Mouse (Mus musculus) thymus, postnatal 4 days (tissue): ENCODE results near the gene Rps8.

Experiments used
- DNase-seq: peaks from one replicate; pipeline ENCODE4 v3.0.0; 2021

Gene Rps8

GRCm38 (mm10) chr4:117148047-117148713 is 7.9 kb downstream of the Rps8 start:
- no peak for DNase-seq

- peak; percentile 97 for DNase-seq
Measured at GRCm38 (mm10) chr4:117146176-117146575, 9.9 kb downstream of the Rps8 start.

- no peak for DNase-seq
Measured at GRCm38 (mm10) chr4:117145248-117145647, 10.8 kb downstream of the Rps8 start.

GRCm38 (mm10) chr4:117143023-117143422 is 13.0 kb downstream of the Rps8 start:
- DNase-seq: no peak

GRCm38 (mm10) chr4:117140613-117141012 is 15.4 kb downstream of the Rps8 start:
- DNase-seq: no peak

GRCm38 (mm10) chr4:117139217-117139612 is 16.8 kb downstream of the Rps8 start:
- peak; percentile 59 for DNase-seq

- no peak for DNase-seq
Measured at GRCm38 (mm10) chr4:117138295-117139216, 17.5 kb downstream of the Rps8 start.

GRCm38 (mm10) chr4:117136034-117136433 is 20.0 kb downstream of the Rps8 start:
- no peak for DNase-seq

GRCm38 (mm10) chr4:117134601-117134995 is 21.4 kb downstream of the Rps8 start:
- no peak for DNase-seq

GRCm38 (mm10) chr4:117133817-117134600 is 22.0 kb downstream of the Rps8 start, which contains the start of gene Plk3:
TSS of gene Plk3 (minus strand) at chr4:117133963.
- DNase-seq: peak; percentile 98

GRCm38 (mm10) chr4:117133366-117133796 is 22.7 kb downstream of the Rps8 start:
- DNase-seq: no peak

GRCm38 (mm10) chr4:117132794-117133143 is 23.3 kb downstream of the Rps8 start:
- DNase-seq: no peak

GRCm38 (mm10) chr4:117131890-117132793 is 23.9 kb downstream of the Rps8 start:
- DNase-seq: no peak

GRCm38 (mm10) chr4:117131198-117131597 is 24.8 kb downstream of the Rps8 start:
- no peak for DNase-seq

GRCm38 (mm10) chr4:117130790-117131189 is 25.3 kb downstream of the Rps8 start:
- DNase-seq: no peak

- DNase-seq: no peak
Measured at GRCm38 (mm10) chr4:117127991-117128686, 27.9 kb downstream of the Rps8 start.

GRCm38 (mm10) chr4:117126675-117127290 is 29.3 kb downstream of the Rps8 start, which contains the start of gene Tctex1d4:
TSS of gene Tctex1d4 (plus strand) at chr4:117126794.
- DNase-seq: no peak

- DNase-seq: peak; percentile 71
Measured at GRCm38 (mm10) chr4:117125910-117126674, 30.0 kb downstream of the Rps8 start.

- peak; percentile 45 for DNase-seq
Measured at GRCm38 (mm10) chr4:117125348-117125909, 30.6 kb downstream of the Rps8 start, which contains the start of gene Btbd19. TSS of gene Btbd19 (minus strand) at chr4:117125725.
